Mouse (Mus musculus) heart, embryonic 12.5 days (tissue): ENCODE measurements around the gene Gm20878. TPM values are rescaled to one million over a fixed set of nuclear protein-coding genes. Genes with fewer than 3 reads are reported as not detected.
"Not testable (repeated sequence)": the region's sequence is repeated elsewhere in the genome, so short reads cannot be mapped to it uniquely, and the experiment has no call there.

Source experiments
- ATAC-seq: fragments of 200-750 bp; cut with Nextera tagmentation; 2 replicates; pipeline ENCODE4 v1.8.0; 2017; ENCODE audit warnings: moderate TSS enrichment, moderate library complexity; ENCODE audit not compliant: insufficient number of reproducible peaks, low FRiP score
- H3K27ac ChIP-seq: fragments of 300-500 bp; sonication (generic); 2 replicates; pipeline ENCODE4 v1.5.1; 2016; ENCODE audit warnings: mild to moderate bottlenecking, moderate library complexity; ENCODE audit not compliant: poor library complexity, severe bottlenecking
- H3K27me3 ChIP-seq: fragments of 300-500 bp; sonication (generic); replicated peaks from 2 replicates; pipeline ENCODE4 v1.6.1; 2016; ENCODE audit warnings: mild to moderate bottlenecking, moderate library complexity
- H3K36me3 ChIP-seq: fragments of 300-500 bp; sonication (generic); 2 replicates; pipeline ENCODE4 v1.6.1; 2016; ENCODE audit warnings: mild to moderate bottlenecking, moderate library complexity
- H3K4me1 ChIP-seq: fragments of 300-500 bp; sonication (generic); replicated peaks from 2 replicates; pipeline ENCODE4 v1.6.1; 2016; ENCODE audit warnings: mild to moderate bottlenecking
- H3K4me2 ChIP-seq: fragments of 300-500 bp; sonication (generic); 2 replicates; pipeline ENCODE4 v1.6.1; 2016; ENCODE audit warnings: mild to moderate bottlenecking, moderate library complexity
- H3K4me3 ChIP-seq: fragments of 300-500 bp; sonication (generic); 2 replicates; pipeline ENCODE4 v1.5.1; 2016; ENCODE audit warnings: mild to moderate bottlenecking
- H3K9ac ChIP-seq: fragments of 300-500 bp; sonication (generic); 2 replicates; pipeline ENCODE4 v1.6.1; 2016; ENCODE audit warnings: mild to moderate bottlenecking, moderate library complexity
- H3K9me3 ChIP-seq: fragments of 300-500 bp; sonication (generic); replicated peaks from 2 replicates; pipeline ENCODE4 v1.6.1; 2016; ENCODE audit warnings: mild to moderate bottlenecking, moderate library complexity
- WGBS: fragments of 180-500 bp; shearing (Covaris S2); methylation state at CpG from one replicate; pipeline ENCODE4 v1.1.7; 2016; 5-methylcytosine and 5-hydroxymethylcytosine counted together
- polyA plus RNA-seq: library from polyadenylated mRNA; unstranded; fragments of >200 nt; fragmentation: Nextera tagmentation; extraction: Ambion mirVana; gene quantifications from 2 replicates; pipeline ENCODE4 v1.2.1, GENCODE M21; 2016

Gm20878 gene
- polyA plus RNA-seq = 1.8 and 2.2 TPM in 2 replicates

DNA sequence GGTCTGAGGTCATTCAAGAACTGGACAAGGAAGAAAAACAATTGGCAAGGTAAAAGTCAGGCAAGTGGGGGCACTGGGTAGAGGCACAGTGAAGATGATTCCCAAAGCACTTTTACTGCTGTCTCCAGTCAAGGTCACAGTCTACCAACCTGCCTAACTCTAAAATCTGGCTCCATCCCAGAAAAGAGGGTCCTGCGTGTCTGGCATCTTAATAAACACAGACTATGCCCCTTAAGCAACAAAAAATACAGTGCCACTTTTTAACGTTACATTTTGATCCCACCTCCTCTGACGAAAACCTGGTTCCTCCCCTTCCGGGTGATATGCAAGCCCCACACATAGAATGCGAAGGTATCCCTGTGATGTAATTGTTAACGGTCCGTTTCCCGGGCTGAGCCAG lies at the start of gene Gm20878:
TSS of gene Gm20878 (plus strand) at position 301 of the 400 bp plus-strand sequence.
- not testable (repeated sequence) for H3K27ac ChIP-seq, H3K9me3 ChIP-seq, H3K4me3 ChIP-seq, H3K9ac ChIP-seq, ATAC-seq, H3K36me3 ChIP-seq, H3K4me2 ChIP-seq, H3K27me3 ChIP-seq, H3K4me1 ChIP-seq
- WGBS = no CpG with 5 or more reads among the region's 8 CpGs

DNA sequence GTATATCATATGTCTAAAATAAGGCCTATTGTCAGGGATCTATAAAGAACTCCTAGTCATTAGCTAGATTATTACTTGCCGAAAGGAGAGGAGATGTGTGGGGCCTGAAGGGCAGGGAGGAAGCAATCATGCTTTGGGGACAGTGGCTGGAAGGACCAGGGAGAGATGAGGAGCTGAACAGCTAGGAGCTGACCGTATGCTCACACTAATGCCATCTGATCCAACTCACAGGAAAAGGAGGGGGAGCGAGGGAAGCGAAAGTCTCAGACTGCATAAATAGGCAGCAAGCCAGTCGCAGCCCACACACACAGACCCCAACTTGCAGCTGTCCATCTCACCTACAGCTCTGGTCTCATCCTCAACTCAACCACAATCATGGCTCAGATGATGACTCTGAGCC lies 38.1 kb upstream of the Gm20878 start, which contains the start of gene Gm21541:
TSS of gene Gm21541 (plus strand) at position 301 of the 400 bp plus-strand sequence.
- WGBS = no CpG with 5 or more reads among the region's 5 CpGs
- not testable (repeated sequence) for H3K4me3 ChIP-seq, H3K36me3 ChIP-seq, H3K27ac ChIP-seq, ATAC-seq, H3K9ac ChIP-seq, H3K4me1 ChIP-seq, H3K27me3 ChIP-seq, H3K9me3 ChIP-seq, H3K4me2 ChIP-seq

DNA sequence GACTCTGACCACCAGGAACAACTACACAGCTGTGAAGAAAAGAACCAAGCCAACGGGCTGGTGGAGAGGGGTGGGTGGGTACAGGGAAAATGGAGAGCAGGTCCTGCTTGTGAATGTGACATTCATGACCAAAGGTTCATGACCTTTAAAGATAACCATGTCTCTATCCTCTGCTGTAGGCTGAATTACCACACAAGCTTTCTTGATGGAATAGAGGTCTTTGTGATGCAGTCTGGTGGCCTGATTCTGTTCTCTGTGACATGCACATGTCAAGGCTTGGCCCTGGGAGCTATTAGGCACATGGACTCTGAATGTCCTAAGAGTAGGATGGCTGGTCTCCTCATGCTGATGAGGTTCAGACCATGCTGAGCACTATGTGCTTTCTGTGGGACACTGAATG lies 24.4 kb downstream of the Gm20878 start, which contains the start of gene Fam205a4:
TSS of gene Fam205a4 (plus strand) at position 301 of the 400 bp plus-strand sequence.
- H3K4me3 ChIP-seq, H3K4me2 ChIP-seq, ATAC-seq, H3K4me1 ChIP-seq, H3K9ac ChIP-seq, H3K9me3 ChIP-seq, H3K27ac ChIP-seq, H3K36me3 ChIP-seq, H3K27me3 ChIP-seq: not testable (repeated sequence)
- WGBS = no CpG with 5 or more reads among the region's 1 CpGs

Other genes with a start within 250 kb of the Gm20878 start
- gene Cntfr, start 244.5 kb upstream of the Gm20878 start, polyA plus RNA-seq = 3.7 TPM in 2 replicates
- 148 and 159 TPM in 2 replicates for gene Il11ra1, start 241.6 kb upstream of the Gm20878 start, polyA plus RNA-seq
- gene Rpp25l, start 228.0 kb upstream of the Gm20878 start, polyA plus RNA-seq = 39.7 and 40.9 TPM in 2 replicates
- 113 and 118 TPM in 2 replicates for gene Dctn3, start 218.4 kb upstream of the Gm20878 start, polyA plus RNA-seq
- gene Arid3c, start 210.4 kb upstream of the Gm20878 start, polyA plus RNA-seq = not detected in 2 replicates
- gene Galt, start 186.3 kb upstream of the Gm20878 start, polyA plus RNA-seq = 54.6 and 57.0 TPM in 2 replicates
- gene Sigmar1, start 185.4 kb upstream of the Gm20878 start, polyA plus RNA-seq = 61.2 and 62.1 TPM in 2 replicates
- 45.8 and 47.5 TPM in 2 replicates for gene Ccl27a, start 167.3 kb upstream of the Gm20878 start, polyA plus RNA-seq
- not detected in 2 replicates for gene Gm21541, start 38.0 kb upstream of the Gm20878 start, polyA plus RNA-seq
- gene Fam205a4, start 24.5 kb downstream of the Gm20878 start, polyA plus RNA-seq = 0.15 and 0.18 TPM in 2 replicates
- gene Gm21093, start 93.2 kb downstream of the Gm20878 start, polyA plus RNA-seq = not detected in 2 replicates
- gene Gm3893, start 149.6 kb downstream of the Gm20878 start, polyA plus RNA-seq = not detected in 2 replicates
- gene Gm13304, start 173.2 kb downstream of the Gm20878 start, polyA plus RNA-seq = not detected in 2 replicates
- not detected in 2 replicates for gene Gm13306, start 211.9 kb downstream of the Gm20878 start, polyA plus RNA-seq
- gene Gm13305, start 227.0 kb downstream of the Gm20878 start, polyA plus RNA-seq = not detected in 2 replicates